Mouse (Mus musculus) C2C12 (cell line): ENCODE data around the gene Dusp14. TPM values are rescaled to one million over a fixed set of nuclear protein-coding genes. Genes with fewer than 3 reads are reported as not detected.

ENCODE experiments used
- H3K27me3 ChIP-seq: one replicate; pipeline ENCODE4 v1.6.1; 2011; ENCODE audit not compliant: control insufficient read depth, insufficient read depth, insufficient read length
- H3K36me3 ChIP-seq: one replicate; pipeline ENCODE4 v1.6.1; 2011; ENCODE audit not compliant: control insufficient read depth, insufficient read depth
- H3K4me3 ChIP-seq: one replicate; pipeline ENCODE4 v1.5.1; 2011; ENCODE audit warnings: mild to moderate bottlenecking, control low read depth; ENCODE audit not compliant: poor library complexity, insufficient read depth, severe bottlenecking
- H3K79me2 ChIP-seq: one replicate; pipeline ENCODE4 v1.6.1; 2011; ENCODE audit not compliant: control insufficient read depth, insufficient read depth
- H3K79me3 ChIP-seq: one replicate; pipeline ENCODE4 v1.6.1; 2011; ENCODE audit warnings: low read depth, control low read depth
- H3ac ChIP-seq: one replicate; pipeline ENCODE3; 2011; ENCODE audit warnings: low read depth; ENCODE audit not compliant: control insufficient read depth, insufficient read length
- CEBPB ChIP-seq: IDR thresholded peaks from one replicate; pipeline ENCODE4 v1.6.1; 2011; ENCODE audit warnings: low read depth, mild to moderate bottlenecking, control low read depth, moderate library complexity
- CTCF ChIP-seq: IDR thresholded peaks from one replicate; pipeline ENCODE4 v1.5.1; 2011; ENCODE audit not compliant: control insufficient read depth, insufficient read depth, insufficient read length
- FOSL1 ChIP-seq: IDR thresholded peaks from one replicate; pipeline ENCODE4 v1.8.0; 2011; ENCODE audit warnings: mild to moderate bottlenecking, low read length; ENCODE audit not compliant: poor library complexity, insufficient read depth, severe bottlenecking
- MAX ChIP-seq: IDR thresholded peaks from one replicate; pipeline ENCODE4 v1.6.1; 2011; ENCODE audit warnings: mild to moderate bottlenecking, control low read depth
- MYOD1 ChIP-seq: IDR thresholded peaks from one replicate; pipeline ENCODE4 v1.6.1; 2011; ENCODE audit warnings: low read depth; ENCODE audit not compliant: control insufficient read depth, insufficient read length
- MYOG ChIP-seq: IDR thresholded peaks from one replicate; pipeline ENCODE4 v1.6.1; 2011; ENCODE audit not compliant: control insufficient read depth, insufficient read length; ENCODE audit errors: extremely low read depth
- USF1 ChIP-seq: IDR thresholded peaks from one replicate; pipeline ENCODE4 v1.6.1; 2011; ENCODE audit warnings: low read depth, mild to moderate bottlenecking, control low read depth, moderate library complexity
- polyA plus RNA-seq: library from polyadenylated mRNA; unstranded; fragments of >200 nt; fragmentation: generic; extraction: Trizol; gene quantifications from one replicate; pipeline ENCODE4 v1.2.1, GENCODE M21; 2012; ENCODE audit warnings: missing spikeins

Dusp14 gene
- polyA plus RNA-seq, 1 experiment: 25.4 TPM

- H3K4me3 ChIP-seq: no peak overlapping the region
- no peak overlapping the region for H3ac ChIP-seq
- H3K36me3 ChIP-seq: peaks cover 15% of the 10 kb centered on the region
- no peaks in the 10 kb centered on the region for H3K27me3 ChIP-seq
- TF ChIP-seq MYOD1 (no peak), FOSL1 (no peak), MYOG (no peak), USF1 (no peak), CEBPB (no peak), CTCF (no peak), MAX (no peak)
- H3K79me2 ChIP-seq: no peaks in the 10 kb centered on the region
- no peaks in the 10 kb centered on the region for H3K79me3 ChIP-seq
Measured at GRCm38 (mm10) chr11:84011050-84011449, 58.0 kb downstream of the Dusp14 start.

GRCm38 (mm10) chr11:84010411-84010810 lies 58.6 kb downstream of the Dusp14 start:
- TF ChIP-seq FOSL1: no peak
- no peak for TF ChIP-seq CEBPB
- no peak for TF ChIP-seq MYOG
- TF ChIP-seq MYOD1: no peak
- TF ChIP-seq CTCF: no peak
- no peak for TF ChIP-seq USF1
- TF ChIP-seq MAX: no peak
- Histone ChIP-seq H3K79me2 (no peaks in the 10 kb centered on the region), H3K79me3 (no peaks in the 10 kb centered on the region), H3K36me3 (peaks cover 15% of the 10 kb centered on the region), H3K27me3 (no peaks in the 10 kb centered on the region), H3K4me3 (no peak overlapping the region), H3ac (no peak overlapping the region)

GRCm38 (mm10) chr11:84009001-84009400 lies 60.1 kb downstream of the Dusp14 start:
- H3K27me3 ChIP-seq: no peaks in the 10 kb centered on the region
- no peak for TF ChIP-seq MYOD1
- no peak for TF ChIP-seq MYOG
- no peak for TF ChIP-seq CTCF
- TF ChIP-seq CEBPB: no peak
- TF ChIP-seq FOSL1: no peak
- TF ChIP-seq USF1: no peak
- no peak for TF ChIP-seq MAX
- H3ac ChIP-seq: no peak overlapping the region
- H3K36me3 ChIP-seq: peaks cover 15% of the 10 kb centered on the region
- no peaks in the 10 kb centered on the region for H3K79me3 ChIP-seq
- H3K4me3 ChIP-seq: no peak overlapping the region
- H3K79me2 ChIP-seq: no peaks in the 10 kb centered on the region

GRCm38 (mm10) chr11:84003986-84004385 lies 65.1 kb downstream of the Dusp14 start:
- TF ChIP-seq CEBPB (no peak), FOSL1 (no peak), MYOD1 (no peak), MYOG (no peak), CTCF (no peak), MAX (no peak), USF1 (no peak)
- H3K4me3 ChIP-seq: no peak overlapping the region
- H3ac ChIP-seq: no peak overlapping the region
- H3K36me3 ChIP-seq: peaks cover 11% of the 10 kb centered on the region
- H3K79me3 ChIP-seq: no peaks in the 10 kb centered on the region
- H3K79me2 ChIP-seq: no peaks in the 10 kb centered on the region
- H3K27me3 ChIP-seq: no peaks in the 10 kb centered on the region

GRCm38 (mm10) chr11:84001257-84001656 lies 67.8 kb downstream of the Dusp14 start:
- Histone ChIP-seq H3ac (no peak overlapping the region), H3K79me3 (no peaks in the 10 kb centered on the region), H3K27me3 (no peaks in the 10 kb centered on the region)

GRCm38 (mm10) chr11:83999411-83999915 lies 69.6 kb downstream of the Dusp14 start:
- TF ChIP-seq MAX (no peak), CEBPB (no peak), MYOG (no peak), MYOD1 (no peak), USF1 (no peak), FOSL1 (no peak)
- no peaks in the 10 kb centered on the region for H3K79me2 ChIP-seq
- H3K36me3 ChIP-seq: peaks cover 3% of the 10 kb centered on the region
- H3K27me3 ChIP-seq: no peaks in the 10 kb centered on the region
- H3K79me3 ChIP-seq: no peaks in the 10 kb centered on the region
- no peak overlapping the region for H3K4me3 ChIP-seq
- no peak overlapping the region for H3ac ChIP-seq

More at GRCm38 (mm10) chr11:84001257-84001656, 67.8 kb downstream of the Dusp14 start:
- Histone ChIP-seq H3K4me3 (no peak overlapping the region), H3K36me3 (peaks cover 3% of the 10 kb centered on the region), H3K79me2 (no peaks in the 10 kb centered on the region)
- TF ChIP-seq USF1 (no peak), MYOG (no peak), FOSL1 (no peak), MAX (no peak)
